Mouse (Mus musculus): Measurements from ENCODE around the gene Cmss1. TPM values are rescaled to one million over a fixed set of nuclear protein-coding genes. Genes with fewer than 3 reads are reported as not detected.
"Not testable (repeated sequence)": the region's sequence is repeated elsewhere in the genome, so short reads cannot be mapped to it uniquely, and the experiment has no call there.

The Cmss1 gene
- total RNA-seq, 2 experiments from 2014 or later, result 18.7 to 21.4 TPM

DNA sequence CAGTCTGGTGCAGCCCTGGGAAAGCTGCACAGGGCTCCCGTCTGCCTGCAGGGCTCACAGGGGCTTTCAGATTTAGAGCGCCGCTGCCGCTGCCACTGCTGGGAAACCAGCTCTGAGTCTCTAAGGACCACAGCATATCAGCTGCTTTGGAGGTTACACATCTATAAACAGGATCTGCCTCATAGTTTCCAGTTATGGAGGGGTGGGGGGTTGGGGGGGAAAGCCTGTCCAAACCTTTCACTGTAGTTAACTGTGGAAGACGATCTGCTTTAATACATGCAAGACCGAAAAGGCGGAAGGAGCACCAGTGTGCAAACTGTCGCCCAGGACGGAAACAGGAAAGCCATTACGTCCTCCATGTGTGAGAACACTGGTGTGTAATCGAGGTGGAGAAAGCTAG lies 213.5 kb downstream of the Cmss1 start:
- DNase-seq (ENCODE audit: low spot score in 2 of 2), result no peak

- DNase-seq (ENCODE audit: low spot score in 2 of 2), result no peak
These were observed 214.2 kb downstream of the Cmss1 start for GRCm38 (mm10) chr16:57392461-57392860.

GRCm38 (mm10) chr16:57391171-57391570 lies 215.5 kb downstream of the Cmss1 start:
- DNase-seq (ENCODE audit: low spot score in 2 of 2), result not testable (repeated sequence)

GRCm38 (mm10) chr16:57389566-57390251 lies 217.0 kb downstream of the Cmss1 start:
- DNase-seq (ENCODE audit: low spot score in 2 of 2), result peak; percentile 57 to 77

GRCm38 (mm10) chr16:57384274-57384673 lies 222.4 kb downstream of the Cmss1 start:
- no peak for DNase-seq (ENCODE audit: low spot score in 2 of 2)

DNA sequence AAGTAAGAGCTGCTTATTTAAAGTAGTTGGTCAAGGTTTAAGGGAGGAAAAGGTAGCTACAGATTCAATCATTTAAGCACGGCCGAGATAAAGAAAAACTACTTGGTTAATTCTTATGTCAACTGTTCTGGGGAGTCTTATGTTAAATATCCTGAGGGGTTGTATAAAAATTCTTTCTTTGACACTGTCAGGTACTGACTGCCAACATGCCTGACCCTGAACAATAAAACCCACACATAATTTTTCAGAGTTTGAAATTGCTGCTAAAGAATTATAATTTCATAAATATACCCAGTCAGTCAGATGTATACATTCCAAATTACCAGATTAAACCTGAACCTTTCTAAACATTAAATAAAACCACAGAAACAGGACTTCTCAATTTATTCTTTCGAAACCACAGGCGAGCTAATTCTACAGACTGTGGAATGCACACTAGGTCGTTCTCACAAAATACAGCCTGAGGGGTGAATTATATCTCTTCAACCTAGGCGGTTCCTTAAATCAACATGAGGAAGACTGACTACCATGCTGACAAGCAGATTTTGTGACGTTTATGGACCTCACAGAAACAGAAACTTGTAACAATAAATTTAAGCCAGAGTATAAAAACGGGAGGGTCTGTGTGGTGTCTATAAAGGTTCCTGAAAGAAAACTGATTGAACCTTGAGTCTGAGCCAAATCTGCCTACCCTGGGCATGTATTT lies 223.2 kb downstream of the Cmss1 start:
- no peak for DNase-seq (ENCODE audit: low spot score in 2 of 2)

DNA sequence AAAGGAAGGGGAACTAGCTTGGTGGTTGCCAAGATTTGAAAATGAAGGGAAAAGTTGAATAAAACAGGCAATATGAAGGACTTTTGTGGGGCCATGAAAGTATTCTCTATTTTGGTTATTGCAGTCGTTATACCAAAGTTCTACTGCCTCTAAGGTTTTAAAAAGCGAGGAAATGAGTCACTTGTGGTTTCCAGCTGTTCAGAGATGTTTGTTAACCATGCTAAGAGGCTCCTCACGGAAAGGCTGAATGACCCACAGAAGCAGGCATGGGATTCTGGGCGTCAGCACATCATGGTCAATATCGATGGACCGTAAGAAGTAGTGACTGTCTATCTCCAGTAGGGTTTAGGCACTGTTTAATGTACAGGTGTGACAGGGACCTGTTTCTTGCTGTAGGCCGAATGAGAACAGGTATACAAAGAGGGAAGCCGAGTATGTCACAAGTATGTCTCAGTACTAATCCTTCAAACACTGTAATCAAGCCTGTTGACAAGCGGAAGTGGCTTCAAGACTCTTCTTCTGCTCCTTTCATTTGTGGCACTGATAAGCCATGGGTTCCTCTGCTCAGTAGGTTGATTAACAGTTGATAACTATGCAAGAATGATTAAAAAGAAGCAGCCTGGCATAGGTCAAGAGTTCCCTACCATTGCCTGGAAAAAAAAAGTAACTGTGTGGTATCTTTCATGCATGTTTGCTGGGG lies 227.9 kb downstream of the Cmss1 start:
- DNase-seq (ENCODE audit: low spot score in 2 of 2), result no peak

- no peak for DNase-seq (ENCODE audit: low spot score in 2 of 2)
These were observed 231.3 kb downstream of the Cmss1 start for GRCm38 (mm10) chr16:57375248-57375837.

- DNase-seq (ENCODE audit: low spot score in 2 of 2), result no peak
These were observed 234.5 kb downstream of the Cmss1 start for GRCm38 (mm10) chr16:57372156-57372555.

DNA sequence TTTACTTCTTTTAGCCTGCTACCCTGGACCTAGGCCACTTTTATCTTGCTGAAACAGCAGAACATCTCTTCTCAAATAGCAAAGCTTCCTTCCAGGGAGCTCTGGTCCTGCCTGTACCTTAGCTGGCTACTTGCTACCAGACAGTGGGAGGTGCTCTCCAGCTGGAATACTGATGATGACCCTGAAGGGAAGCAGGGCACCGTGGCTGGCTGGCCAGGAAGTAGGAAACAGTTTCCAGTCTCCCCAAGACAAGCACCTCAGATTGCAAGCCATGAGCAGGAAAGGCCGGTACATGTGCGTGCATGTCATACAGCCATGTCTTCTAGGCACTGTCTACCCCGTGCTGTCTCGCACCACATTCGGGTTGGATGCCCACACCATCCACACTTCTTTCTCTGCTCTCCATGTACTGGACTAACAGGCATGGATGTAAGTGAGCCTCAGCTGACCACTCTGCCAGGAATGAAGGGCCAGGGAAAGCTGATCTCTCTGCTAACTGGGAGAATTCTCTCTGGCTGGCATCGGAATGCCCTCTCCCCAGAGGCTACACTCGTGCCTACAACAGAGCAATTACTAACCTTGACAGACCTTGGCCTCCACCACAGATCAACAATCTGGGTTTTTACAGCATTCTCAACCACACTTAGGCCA lies 236.7 kb downstream of the Cmss1 start:
- DNase-seq (ENCODE audit: low spot score in 2 of 2), result no peak

GRCm38 (mm10) chr16:57366941-57367694 lies 239.5 kb downstream of the Cmss1 start:
- DNase-seq (ENCODE audit: low spot score in 2 of 2), result no peak

DNA sequence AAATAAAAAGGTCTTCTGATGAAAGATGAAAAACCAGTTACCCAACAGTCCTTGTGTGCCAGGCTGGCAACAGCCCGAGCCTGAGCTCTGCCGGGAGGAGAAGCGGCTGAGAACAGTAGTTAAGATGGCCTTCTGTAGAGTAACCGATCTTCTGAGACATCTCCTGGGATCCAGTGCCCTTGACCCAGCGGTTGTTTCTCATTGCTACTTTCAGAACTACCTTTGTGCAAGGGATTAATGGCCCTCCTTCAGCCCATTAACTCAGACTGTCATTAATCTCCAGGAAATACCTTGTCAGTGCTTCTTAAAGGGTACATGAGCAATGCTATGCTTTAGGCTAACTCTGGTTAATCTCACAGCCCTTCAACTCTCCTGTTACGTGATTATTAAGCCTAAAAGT lies 240.5 kb downstream of the Cmss1 start:
- no peak for DNase-seq (ENCODE audit: low spot score in 2 of 2)

DNA sequence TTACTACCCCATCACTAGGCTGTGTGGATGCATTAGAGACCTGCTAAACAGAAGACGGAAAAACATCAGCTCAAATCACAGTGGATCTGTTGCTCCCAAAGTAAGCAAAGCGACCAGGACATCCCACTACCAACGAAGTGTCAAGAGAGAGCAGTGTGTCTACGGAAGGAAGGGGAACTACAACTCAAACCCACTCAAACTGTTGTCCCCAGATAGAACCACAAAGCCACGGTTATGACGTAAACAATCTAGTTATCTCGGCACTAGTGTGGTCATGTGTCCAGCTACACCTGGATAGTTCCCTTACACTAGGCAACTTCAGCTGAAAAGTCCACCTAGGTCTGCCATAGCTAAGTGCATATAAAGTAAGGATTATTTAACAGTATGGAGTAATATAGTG lies 242.2 kb downstream of the Cmss1 start:
- DNase-seq (ENCODE audit: low spot score in 2 of 2), result no peak

- DNase-seq (ENCODE audit: low spot score in 2 of 2), result peak; percentile 54 to 56
These were observed 243.8 kb downstream of the Cmss1 start for GRCm38 (mm10) chr16:57362679-57363401.

DNA sequence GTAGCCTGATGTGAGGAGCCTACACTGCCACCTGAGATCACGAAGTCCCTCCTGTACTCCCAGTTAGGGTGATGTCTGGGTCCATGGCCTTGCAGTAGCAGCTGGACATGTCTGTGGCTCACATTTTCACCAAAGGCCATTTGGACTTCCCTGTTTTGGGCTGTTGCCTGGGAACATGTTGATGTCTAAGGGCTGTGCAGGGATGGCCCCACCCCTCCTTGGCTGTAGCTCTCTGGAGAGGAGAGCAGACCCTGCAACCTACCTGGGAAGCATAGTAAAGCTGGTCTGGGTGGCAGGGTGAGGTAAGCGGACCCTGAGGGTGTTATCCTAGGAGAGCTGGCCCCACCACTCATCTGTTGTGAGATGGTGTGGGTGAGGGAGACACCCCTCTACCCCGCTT lies 245.9 kb downstream of the Cmss1 start:
- no peak for DNase-seq (ENCODE audit: low spot score in 2 of 2)

DNA sequence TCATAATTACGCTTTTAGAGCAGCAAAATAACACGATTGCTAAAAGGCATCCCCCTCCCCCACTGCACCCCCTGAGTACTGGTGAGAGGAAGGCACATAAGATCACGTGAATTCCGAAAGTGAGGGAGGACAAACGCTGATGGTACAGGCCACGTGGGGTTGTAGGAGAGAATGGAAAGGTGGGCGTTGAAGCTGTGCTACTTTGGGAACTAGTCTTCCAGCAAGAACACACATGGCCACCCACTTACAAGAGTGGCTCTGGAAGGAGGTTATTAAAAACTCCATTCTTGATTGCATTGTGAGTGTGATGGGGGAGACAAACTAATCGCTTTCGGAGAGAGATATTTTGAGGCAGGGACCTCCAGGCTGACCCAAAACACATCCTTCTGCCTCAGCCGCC lies 247.4 kb downstream of the Cmss1 start:
- DNase-seq (ENCODE audit: low spot score in 2 of 2), result peak; percentile 51 to 62

DNA sequence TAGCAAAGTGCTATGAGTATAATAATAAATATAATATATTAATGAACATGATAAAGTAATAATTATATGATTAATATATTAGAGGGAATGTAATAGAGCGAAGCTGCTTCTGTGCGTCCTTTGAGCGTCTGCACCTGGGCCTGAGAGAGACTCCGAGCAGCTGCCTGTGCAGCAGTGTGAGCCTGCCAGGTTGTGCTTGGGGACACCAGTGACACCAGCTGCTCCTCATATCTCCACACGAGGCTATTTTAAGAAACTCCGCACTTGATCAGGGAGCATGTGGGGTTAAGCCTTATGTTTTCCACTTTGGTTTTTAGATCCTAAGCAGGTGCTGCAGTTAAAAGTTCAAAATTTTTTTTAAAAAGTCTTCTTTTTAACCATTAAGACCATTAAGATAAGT lies 249.7 kb downstream of the Cmss1 start:
- DNase-seq (ENCODE audit: low spot score in 2 of 2), result no peak

GRCm38 (mm10) chr16:57356454-57356853 lies 250.2 kb downstream of the Cmss1 start:
- no peak for DNase-seq (ENCODE audit: low spot score in 2 of 2)

- DNase-seq (ENCODE audit: low spot score in 2 of 2), result no peak
These were observed 252.7 kb downstream of the Cmss1 start for GRCm38 (mm10) chr16:57353932-57354331.

- DNase-seq (ENCODE audit: low spot score in 2 of 2), result no peak
These were observed 253.4 kb downstream of the Cmss1 start for GRCm38 (mm10) chr16:57353166-57353721.

Data from left cerebral cortex, adult 18-20 months (tissue).